Mouse (Mus musculus) ES-CJ7 (cell line): ENCODE measurements around the gene Gm11634.
"Not testable (repeated sequence)": the region's sequence is repeated elsewhere in the genome, so short reads cannot be mapped to it uniquely, and the experiment has no call there.

Experiments used
- DNase-seq: peaks from one replicate; pipeline ENCODE4 v3.0.0; 2011; ENCODE audit warnings: low read depth, low spot score

Gm11634 gene

GRCm38 (mm10) chr11:101599156-101599555 lies at the start of gene Gm11634:
TSS of gene Gm11634 (minus strand) at chr11:101599256.
- no peak for DNase-seq

GRCm38 (mm10) chr11:101647093-101647492 lies 48.0 kb upstream of the Gm11634 start:
- DNase-seq = not testable (repeated sequence)

- not testable (repeated sequence) for DNase-seq
Measured at GRCm38 (mm10) chr11:101646283-101646794, 47.3 kb upstream of the Gm11634 start.

- not testable (repeated sequence) for DNase-seq
Measured at GRCm38 (mm10) chr11:101645411-101646282, 46.6 kb upstream of the Gm11634 start.

GRCm38 (mm10) chr11:101645043-101645410 lies 46.0 kb upstream of the Gm11634 start:
- DNase-seq = not testable (repeated sequence)

- no peak for DNase-seq
Measured at GRCm38 (mm10) chr11:101644591-101644990, 45.5 kb upstream of the Gm11634 start.

- DNase-seq = no peak
Measured at GRCm38 (mm10) chr11:101642931-101643330, 43.9 kb upstream of the Gm11634 start.

GRCm38 (mm10) chr11:101641710-101642642 lies 42.9 kb upstream of the Gm11634 start:
- peak; percentile 94 for DNase-seq

GRCm38 (mm10) chr11:101640857-101641709 lies 42.0 kb upstream of the Gm11634 start:
- peak; percentile 90 for DNase-seq

- DNase-seq = no peak
Measured at GRCm38 (mm10) chr11:101639761-101640160, 40.7 kb upstream of the Gm11634 start.

- DNase-seq = no peak
Measured at GRCm38 (mm10) chr11:101635660-101636059, 36.6 kb upstream of the Gm11634 start.

- not testable (repeated sequence) for DNase-seq
Measured at GRCm38 (mm10) chr11:101628733-101629417, 29.8 kb upstream of the Gm11634 start.

GRCm38 (mm10) chr11:101627857-101628559 lies 29.0 kb upstream of the Gm11634 start:
- DNase-seq = peak; percentile 92

GRCm38 (mm10) chr11:101626995-101627856 lies 28.2 kb upstream of the Gm11634 start, which contains the start of gene Rdm1:
TSS of gene Rdm1 (plus strand) at chr11:101627195.
- DNase-seq = peak; percentile 98

GRCm38 (mm10) chr11:101626649-101626994 lies 27.6 kb upstream of the Gm11634 start:
- no peak for DNase-seq

- not testable (repeated sequence) for DNase-seq
Measured at GRCm38 (mm10) chr11:101620022-101620655, 21.1 kb upstream of the Gm11634 start.

- DNase-seq = no peak
Measured at GRCm38 (mm10) chr11:101618596-101618995, 19.5 kb upstream of the Gm11634 start.

- DNase-seq = peak; percentile 83
Measured at GRCm38 (mm10) chr11:101617849-101618248, 18.8 kb upstream of the Gm11634 start.
